Mouse (Mus musculus): Measurements from ENCODE around the gene Epha8.

The Epha8 gene

GRCm38 (mm10) chr4:136907033-136907432, 49.6 kb downstream of the Epha8 start:
- peak in 1 of 2 experiments; percentile 32 for DNase-seq (ENCODE audit: low spot score in 2 of 2)

- DNase-seq (ENCODE audit: low spot score in 2 of 2) = no peak
Observed at GRCm38 (mm10) chr4:136904767-136905539, 51.7 kb downstream of the Epha8 start.

- no peak for DNase-seq (ENCODE audit: low spot score in 2 of 2)
Observed at GRCm38 (mm10) chr4:136899154-136899553, 57.5 kb downstream of the Epha8 start.

- DNase-seq (ENCODE audit: low spot score in 2 of 2) = no peak
Observed at GRCm38 (mm10) chr4:136898637-136899036, 58.0 kb downstream of the Epha8 start, which contains the start of gene C1qa. C1qa (minus strand) TSS chr4:136898803.

DNA sequence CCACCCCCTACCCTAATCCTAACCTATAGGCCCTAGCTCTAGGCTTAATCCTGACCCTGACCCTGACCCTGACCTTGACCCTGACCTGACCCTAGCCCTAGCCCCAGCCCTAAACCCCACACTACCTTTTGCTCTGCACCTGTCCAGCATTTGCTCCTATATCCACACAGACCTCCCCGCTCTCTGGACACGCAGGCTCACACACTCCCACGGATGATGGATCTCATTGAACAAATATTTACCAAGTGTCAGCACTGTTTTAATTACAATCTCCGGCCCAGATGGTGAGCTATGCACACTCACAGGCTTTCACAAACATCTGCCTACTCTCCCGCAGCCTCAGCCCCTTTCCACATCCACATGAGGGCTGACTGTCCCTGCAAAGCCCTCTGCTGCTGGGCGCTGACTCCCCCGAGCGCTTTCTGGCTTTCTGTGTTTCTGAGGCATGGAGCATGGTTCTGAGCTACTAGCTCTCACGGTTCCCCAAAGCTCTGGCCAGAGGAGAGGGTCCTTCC, 58.5 kb downstream of the Epha8 start:
- no peak for DNase-seq (ENCODE audit: low spot score in 2 of 2)

DNA sequence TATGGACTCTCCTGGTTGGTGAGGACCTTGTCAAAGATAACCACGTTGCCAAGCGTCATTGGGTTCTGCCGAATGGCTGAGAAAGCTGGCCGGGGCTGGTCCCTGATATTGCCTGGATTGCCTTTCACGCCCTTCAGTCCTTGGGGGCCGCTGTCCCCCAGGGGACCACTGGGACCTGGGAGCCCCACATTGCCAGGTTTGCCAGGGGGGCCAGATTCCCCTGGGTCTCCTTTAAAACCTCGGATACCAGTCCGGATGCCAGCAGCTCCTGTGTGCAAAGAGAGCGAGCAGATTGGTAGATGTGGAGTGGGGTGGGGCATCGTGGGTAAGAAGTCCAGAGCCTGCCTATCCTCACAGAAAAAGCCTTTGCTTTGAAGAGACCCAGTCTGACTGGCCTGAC, 60.2 kb downstream of the Epha8 start:
- no peak for DNase-seq (ENCODE audit: low spot score in 2 of 2)

GRCm38 (mm10) chr4:136895861-136896260, 60.8 kb downstream of the Epha8 start:
- DNase-seq (ENCODE audit: low spot score in 2 of 2) = no peak

DNA sequence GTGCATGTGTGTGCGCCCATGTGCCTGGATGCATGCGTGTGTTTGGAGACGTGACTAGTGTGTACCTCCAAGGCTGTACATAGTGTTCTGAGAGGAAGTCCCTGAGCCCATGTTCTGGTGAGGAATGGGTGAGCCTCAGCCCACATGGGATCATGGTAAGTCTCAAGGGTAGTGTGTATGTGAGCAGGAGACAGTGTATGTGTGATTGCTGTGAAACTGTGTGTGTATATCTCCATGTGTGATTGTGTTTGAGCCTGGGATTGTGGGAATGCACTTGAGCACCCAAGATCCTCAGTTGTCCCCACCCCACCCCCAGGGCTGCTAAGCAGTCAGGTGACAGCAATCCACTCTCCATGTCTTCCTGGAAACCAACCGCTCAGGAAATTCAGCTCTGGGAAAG, 61.8 kb downstream of the Epha8 start:
- DNase-seq (ENCODE audit: low spot score in 2 of 2) = no peak

- no peak for DNase-seq (ENCODE audit: low spot score in 2 of 2)
Observed at GRCm38 (mm10) chr4:136893691-136894543, 62.7 kb downstream of the Epha8 start.

- no peak for DNase-seq (ENCODE audit: low spot score in 2 of 2)
Observed at GRCm38 (mm10) chr4:136892811-136893210, 63.8 kb downstream of the Epha8 start, which contains the start of gene C1qc. C1qc (minus strand) TSS chr4:136893065.

DNA sequence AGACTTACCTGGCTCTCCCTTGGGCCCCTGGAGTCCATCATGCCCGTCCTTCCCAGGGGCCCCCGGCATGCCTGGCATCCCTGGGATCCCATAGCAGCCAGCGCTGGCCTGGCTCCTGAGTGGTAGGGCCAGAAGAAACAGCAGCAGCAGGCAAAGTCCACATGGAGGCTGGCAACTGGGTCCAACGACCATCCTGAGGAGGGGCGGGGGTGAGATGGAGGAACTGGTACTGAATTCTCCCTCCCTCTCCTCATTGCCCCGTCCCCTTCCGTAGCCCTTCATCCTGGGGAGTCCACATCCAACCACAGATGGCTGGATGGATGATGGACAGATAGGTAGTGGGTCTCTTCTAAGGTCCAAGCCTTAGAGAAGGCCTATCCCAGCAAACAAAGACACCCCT, 64.2 kb downstream of the Epha8 start:
- no peak for DNase-seq (ENCODE audit: low spot score in 2 of 2)

GRCm38 (mm10) chr4:136891115-136891514, 65.5 kb downstream of the Epha8 start:
- no peak for DNase-seq (ENCODE audit: low spot score in 2 of 2)

GRCm38 (mm10) chr4:136889981-136890380, 66.6 kb downstream of the Epha8 start:
- DNase-seq (ENCODE audit: low spot score in 2 of 2) = no peak

GRCm38 (mm10) chr4:136887714-136888113, 68.9 kb downstream of the Epha8 start:
- no peak for DNase-seq (ENCODE audit: low spot score in 2 of 2)

DNA sequence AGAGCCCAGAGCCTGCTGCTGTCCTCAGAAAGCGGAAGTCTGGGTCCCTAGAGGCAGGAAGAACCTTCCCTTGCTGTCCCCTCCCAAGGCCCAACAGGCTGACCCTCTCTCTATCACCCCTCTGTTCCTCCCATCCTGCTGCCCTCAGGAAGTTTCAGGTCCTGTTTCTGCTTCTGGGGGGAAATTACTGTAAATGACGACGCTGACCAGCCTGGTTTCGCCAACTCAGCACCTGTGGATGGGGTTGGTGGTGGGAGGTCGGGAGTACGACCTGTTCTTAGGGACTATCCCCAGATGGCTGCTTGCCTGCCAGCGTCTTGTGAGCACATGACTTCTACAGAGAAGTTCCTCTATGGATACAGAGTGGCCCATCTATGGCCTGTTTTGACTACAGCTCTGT, 70.5 kb downstream of the Epha8 start, which contains the start of gene C1qb:
TSS of gene C1qb (minus strand) at position 87 of the 400 bp plus-strand sequence.
- DNase-seq (ENCODE audit: low spot score in 2 of 2) = no peak
